Mouse (Mus musculus) CH12.LX (cell line): Measurements from ENCODE around the gene Rfx7. TPM values are rescaled to one million over a fixed set of nuclear protein-coding genes. Genes with fewer than 3 reads are reported as not detected.

ENCODE experiments used
- DNase-seq: peaks from one replicate; pipeline ENCODE4 v3.0.0-alpha.2; 2013; ENCODE audit errors: extremely low read depth
- H3K27ac ChIP-seq: 2 replicates; pipeline ENCODE4 v1.5.1; 2012; ENCODE audit warnings: low read depth, mild to moderate bottlenecking, control low read depth, moderate library complexity; ENCODE audit not compliant: insufficient read depth
- H3K27me3 ChIP-seq: replicated peaks from 2 replicates; pipeline ENCODE3; 2012; ENCODE audit warnings: inconsistent platforms
- H3K36me3 ChIP-seq, 2 experiments: replicated peaks in 1 of 2; 2 replicates each; pipeline versions ENCODE3 to v1.6.1; 2012; ENCODE audit warnings: inconsistent platforms in 1 of 2, low read length in 1 of 2, mild to moderate bottlenecking in 1 of 2, mixed read lengths in 1 of 2, moderate library complexity in 1 of 2; ENCODE audit not compliant: control insufficient read depth in 1 of 2, insufficient read depth in 1 of 2
- H3K4me1 ChIP-seq, 2 experiments: 2 replicates each; pipeline ENCODE4 v1.6.1; 2012; ENCODE audit warnings: inconsistent platforms in 1 of 2, moderate library complexity in 1 of 2; ENCODE audit not compliant: insufficient read depth in 2 of 2, control insufficient read depth in 1 of 2
- H3K4me2 ChIP-seq: 2 replicates; pipeline ENCODE4 v1.6.1; 2012; ENCODE audit warnings: low read depth, mild to moderate bottlenecking, control low read depth; ENCODE audit not compliant: poor library complexity, insufficient read depth, severe bottlenecking
- H3K4me3 ChIP-seq, 3 experiments: fragments of 150-350 bp in 1 of 3; sonication (generic) in 1 of 3; replicated peaks in 1 of 3; 2 replicates each; pipeline versions ENCODE3 to v1.5.1; 2011 to 2012; ENCODE audit warnings: low read depth in 2 of 3, low read length in 2 of 3, mild to moderate bottlenecking in 2 of 3, moderate library complexity in 2 of 3, control low read depth in 1 of 3, improper control_type of control experiment in 1 of 3, inconsistent platforms in 1 of 3, mixed read lengths in 1 of 3; ENCODE audit not compliant: poor library complexity in 1 of 3
- H3K79me2 ChIP-seq: replicated peaks from 2 replicates; pipeline ENCODE4 v1.6.1; 2012; ENCODE audit warnings: mild to moderate bottlenecking, moderate library complexity; ENCODE audit not compliant: control insufficient read depth, poor library complexity, insufficient read depth, severe bottlenecking; ENCODE audit errors: extremely low read depth
- H3K9ac ChIP-seq: 2 replicates; pipeline ENCODE4 v1.6.1; 2012; ENCODE audit warnings: low read depth, mild to moderate bottlenecking, control low read depth, moderate library complexity; ENCODE audit not compliant: insufficient read depth
- H3K9me3 ChIP-seq: replicated peaks from 2 replicates; pipeline ENCODE3; 2012; ENCODE audit warnings: low read length, inconsistent platforms, mixed read lengths
- BHLHE40 ChIP-seq: IDR thresholded peaks from 2 replicates; pipeline ENCODE4 v1.6.1; 2011; ENCODE audit warnings: mild to moderate bottlenecking, low read depth, low read length, improper control_type of control experiment
- CHD1 ChIP-seq: IDR thresholded peaks from 2 replicates; pipeline ENCODE4 v1.6.1; 2012; ENCODE audit warnings: low read depth, low read length, improper control_type of control experiment, inconsistent platforms
- CTCF ChIP-seq, 2 experiments: IDR thresholded peaks in 1 of 2; conservative IDR thresholded peaks in 1 of 2; 2 replicates each; pipeline ENCODE4 v1.5.1; 2011 to 2012; ENCODE audit warnings: low read depth in 2 of 2, low read length in 2 of 2, improper control_type of control experiment in 1 of 2, inconsistent platforms in 1 of 2, mild to moderate bottlenecking in 1 of 2, moderate library complexity in 1 of 2
- HCFC1 ChIP-seq: IDR thresholded peaks from 2 replicates; pipeline ENCODE4 v1.6.1; 2012; ENCODE audit warnings: low read depth, mild to moderate bottlenecking, inconsistent platforms, low read length, improper control_type of control experiment
- IRF4 ChIP-seq: IDR thresholded peaks from 2 replicates; pipeline ENCODE4 v1.6.1; 2014; ENCODE audit warnings: low read depth, mild to moderate bottlenecking, inconsistent platforms, low read length, improper control_type of control experiment
- JUN ChIP-seq: IDR thresholded peaks from 2 replicates; pipeline ENCODE4 v1.6.1; 2011; ENCODE audit warnings: low read depth, mild to moderate bottlenecking, low read length, improper control_type of control experiment, moderate library complexity; ENCODE audit not compliant: insufficient read depth
- JUND ChIP-seq: conservative IDR thresholded peaks from 2 replicates; pipeline ENCODE4 v1.6.1; 2011; ENCODE audit warnings: low read depth, low read length, improper control_type of control experiment
- KAT2A ChIP-seq: IDR thresholded peaks from 2 replicates; pipeline ENCODE4 v1.6.1; 2012; ENCODE audit warnings: low read length, improper control_type of control experiment, inconsistent platforms; ENCODE audit not compliant: insufficient replicate concordance
- NRF1 ChIP-seq: IDR thresholded peaks from 2 replicates; pipeline ENCODE4 v1.6.1; 2014; ENCODE audit warnings: low read depth, mild to moderate bottlenecking, inconsistent platforms, low read length, improper control_type of control experiment, moderate library complexity
- PAX5 ChIP-seq: IDR thresholded peaks from 2 replicates; pipeline ENCODE4 v1.6.1; 2012; ENCODE audit warnings: low read length, inconsistent platforms, mixed read lengths
- RAD21 ChIP-seq: IDR thresholded peaks from 2 replicates; pipeline ENCODE4 v1.6.1; 2011; ENCODE audit warnings: low read depth, mild to moderate bottlenecking, low read length, improper control_type of control experiment, moderate library complexity
- SMC3 ChIP-seq: IDR thresholded peaks from 2 replicates; pipeline ENCODE4 v1.6.1; 2011; ENCODE audit warnings: low read depth, low read length, improper control_type of control experiment
- TBP ChIP-seq: conservative IDR thresholded peaks from 2 replicates; pipeline ENCODE4 v1.6.1; 2011; ENCODE audit warnings: low read depth, low read length, improper control_type of control experiment
- UBTF ChIP-seq: IDR thresholded peaks from 2 replicates; pipeline ENCODE4 v1.6.1; 2012; ENCODE audit warnings: low read depth, mild to moderate bottlenecking, inconsistent platforms, low read length, improper control_type of control experiment, moderate library complexity
- ZC3H11A ChIP-seq: IDR thresholded peaks from 2 replicates; pipeline ENCODE4 v1.6.1; 2012; ENCODE audit warnings: low read depth, mild to moderate bottlenecking, inconsistent platforms, low read length, improper control_type of control experiment
- ZMIZ1 ChIP-seq: IDR thresholded peaks from 2 replicates; pipeline ENCODE4 v1.6.1; 2012; ENCODE audit warnings: low read depth, mild to moderate bottlenecking, inconsistent platforms, low read length, improper control_type of control experiment
- dilution Hi-C: fragments of 300-500 bp; cut with MboI; formaldehyde crosslinking; loops from 2 replicates; pipeline ENCODE4 v1.14.3; 2020; ENCODE audit warnings: low sequenced_read_pairs; ENCODE audit not compliant: extremely low pct_unique_long_range_greater_than_20kb, extremely low pct_ligation_motif_present
- in situ Hi-C: fragments of 300-500 bp; cut with MboI; formaldehyde crosslinking; loops from 3 replicates; pipeline ENCODE4 v1.14.3; 2019; ENCODE audit warnings: low sequenced_read_pairs, low pct_ligation_motif_present, low pct_unique_long_range_greater_than_20kb, mixed read lengths
- polyA plus RNA-seq: library from polyadenylated mRNA; unstranded; fragments of >175 nt; gene quantifications from 2 replicates; pipeline ENCODE4 v1.2.1, GENCODE M21; 2012; ENCODE audit warnings: low read depth; ENCODE audit not compliant: insufficient read length
- total RNA-seq, 2 experiments: library from RNA; depleted of rRNA; stranded (reverse); fragments of 300-350 nt in 1 of 2; fragments of >200 nt in 1 of 2; gene quantifications; 2 replicates each; pipeline ENCODE4 v1.2.3; 2012 to 2014

Rfx7 gene
- total and polyA plus RNA-seq, 3 experiments = 18.4 to 49.9 (median 27.3) TPM

DNA sequence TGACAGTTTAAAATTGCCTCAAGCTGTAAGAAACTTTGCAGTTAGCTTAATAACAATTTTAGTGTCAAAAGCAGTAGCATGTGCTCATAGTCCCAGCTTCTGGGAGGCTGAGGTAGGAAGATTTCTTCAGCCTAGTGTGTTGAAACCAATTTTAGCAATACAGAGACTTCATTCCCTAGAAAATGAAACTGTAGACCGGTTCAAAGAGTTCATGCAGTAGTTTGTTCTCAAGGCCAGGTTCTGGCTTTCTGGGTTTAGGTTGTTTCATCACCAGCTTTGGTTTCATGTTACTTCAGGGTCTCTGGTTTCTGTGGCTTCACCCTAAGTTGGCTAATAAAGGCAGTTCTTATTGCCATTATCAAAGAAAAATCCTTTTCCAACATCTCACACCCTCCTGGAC is 91.6 kb downstream of the Rfx7 start:
- H3K9ac ChIP-seq = no peak overlapping the region
- H3K4me2 ChIP-seq = no peak overlapping the region
- no peaks in the 10 kb centered on the region for H3K4me1 ChIP-seq
- no peak overlapping the region for H3K27ac ChIP-seq
- H3K27me3 ChIP-seq = no peaks in the 10 kb centered on the region
- H3K4me3 ChIP-seq = no peak overlapping the region
- H3K79me2 ChIP-seq = no peaks in the 10 kb centered on the region
- dilution Hi-C loops = no loop called here
- H3K9me3 ChIP-seq = no peaks in the 10 kb centered on the region
- TF ChIP-seq RAD21 = no peak
- no peak for TF ChIP-seq NRF1
- no peak for TF ChIP-seq ZMIZ1
- TF ChIP-seq CHD1 = no peak
- TF ChIP-seq ZC3H11A = no peak
- TF ChIP-seq CTCF (conservative IDR thresholded peaks at IDR 0.05 in 1 of 2, IDR thresholded peaks at IDR 0.05 in 1 of 2; ENCODE audit: low read depth in 2 of 2, low read length in 2 of 2) = no peak
- no peak for TF ChIP-seq JUN
- no peak for TF ChIP-seq UBTF
- no peak for TF ChIP-seq TBP
- no peak for TF ChIP-seq SMC3
- TF ChIP-seq IRF4 = no peak
- TF ChIP-seq KAT2A = no peak
- peaks cover 11 to 31% of the 10 kb centered on the region in 2 experiments for H3K36me3 ChIP-seq
- in situ Hi-C loops = no loop called here
- DNase-seq = no peak

DNA sequence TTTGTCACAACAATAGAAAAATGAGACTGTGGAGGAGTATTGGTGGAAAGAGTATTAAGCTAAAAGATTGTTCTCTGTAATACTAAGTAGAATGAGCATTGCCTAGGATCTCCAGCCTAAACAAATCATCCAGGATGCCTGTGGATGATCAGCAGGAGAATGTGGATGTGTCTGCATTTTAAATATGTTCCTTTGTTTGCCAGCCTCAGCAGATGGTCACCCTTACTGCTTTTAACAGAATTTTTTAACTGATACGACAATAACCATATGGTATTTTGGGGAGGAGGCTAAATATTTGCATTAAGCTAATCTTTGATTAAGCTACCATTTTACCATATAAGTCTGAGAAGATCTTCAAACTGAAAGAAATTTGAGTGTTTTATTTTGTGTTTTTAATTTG is 95.6 kb downstream of the Rfx7 start:
- no peak for DNase-seq
- Histone ChIP-seq H3K9me3 (no peaks in the 10 kb centered on the region), H3K36me3 (peaks cover 0 to 9% of the 10 kb centered on the region in 2 experiments), H3K27ac (no peak overlapping the region), H3K4me1 (no peaks in the 10 kb centered on the region), H3K9ac (no peak overlapping the region), H3K27me3 (no peaks in the 10 kb centered on the region), H3K4me3 (no peak overlapping the region), H3K4me2 (no peak overlapping the region), H3K79me2 (no peaks in the 10 kb centered on the region)
- in situ Hi-C loops = no loop called here
- TF ChIP-seq BHLHE40 (no peak), HCFC1 (no peak), PAX5 (no peak), JUND (no peak)
- dilution Hi-C loops = no loop called here
